Mouse (Mus musculus) heart, adult 2 months (tissue): ENCODE measurements at regions not wholly inside any gene's neighbourhood (a gene's known extent, or its start where the extent isn't known, plus 50 kb on each side); places are given as distances from the start of the nearest gene placed in this dataset.

Experiments
- DNase-seq, 2 experiments: peaks; one replicate each; pipeline ENCODE4 v3.0.0; 2021
- H3K27ac ChIP-seq: fragments of 200-600 bp; 2 replicates; pipeline ENCODE4 v1.8.1; 2022
- H3K27me3 ChIP-seq: fragments of 200-500 bp; 2 replicates; pipeline ENCODE4 v1.6.1; 2012; ENCODE audit warnings: mild to moderate bottlenecking, low read length, inconsistent platforms, mixed read lengths; ENCODE audit not compliant: control insufficient read depth, insufficient read depth
- H3K36me3 ChIP-seq: fragments of 200-500 bp; 2 replicates; pipeline ENCODE4 v1.6.1; 2012; ENCODE audit warnings: low read length, inconsistent platforms; ENCODE audit not compliant: control insufficient read depth, insufficient read depth
- H3K4me1 ChIP-seq: fragments of 200-500 bp; 2 replicates; pipeline ENCODE4 v1.6.1; 2011; ENCODE audit warnings: low read length; ENCODE audit not compliant: control insufficient read depth, insufficient read depth
- H3K4me3 ChIP-seq: fragments of 200-600 bp; 2 replicates; pipeline ENCODE4 v1.8.1; 2022
- H3K79me2 ChIP-seq: fragments of 200-500 bp; replicated peaks from 2 replicates; pipeline ENCODE4 v1.6.1; 2012; ENCODE audit warnings: mild to moderate bottlenecking, inconsistent platforms, low read length, moderate library complexity, mixed read lengths; ENCODE audit not compliant: control insufficient read depth, insufficient read depth
- H3K9ac ChIP-seq: fragments of 200-500 bp; 2 replicates; pipeline ENCODE4 v1.6.1; 2012; ENCODE audit warnings: low read depth, mild to moderate bottlenecking, control low read depth, inconsistent platforms, low read length, mixed read lengths
- CTCF ChIP-seq: fragments of 200-600 bp; IDR thresholded peaks from 2 replicates; pipeline ENCODE4 v1.8.1; 2022; ENCODE audit warnings: antibody characterized with exemption, mild to moderate bottlenecking, moderate library complexity
- EP300 ChIP-seq: fragments of 200-500 bp; IDR thresholded peaks from 2 replicates; pipeline ENCODE4 v1.6.1; 2011; ENCODE audit warnings: low read depth, low read length, control low read depth; ENCODE audit not compliant: insufficient read depth
- POLR2A ChIP-seq: fragments of 200-500 bp; IDR thresholded peaks from 2 replicates; pipeline ENCODE4 v1.6.1; 2011; ENCODE audit warnings: mild to moderate bottlenecking, low read depth, low read length, control low read depth; ENCODE audit not compliant: insufficient read depth
- WGBS: fragments of 180-500 bp; shearing (Covaris S2); methylation state at CpG from one replicate; pipeline ENCODE4 v1.1.7; 2018; 5-methylcytosine and 5-hydroxymethylcytosine counted together
- intact Hi-C: fragments of 180-260 bp; cut with DNase I; formaldehyde crosslinking; loops from one replicate; pipeline ENCODE4 v1.15.1; 2025

DNA sequence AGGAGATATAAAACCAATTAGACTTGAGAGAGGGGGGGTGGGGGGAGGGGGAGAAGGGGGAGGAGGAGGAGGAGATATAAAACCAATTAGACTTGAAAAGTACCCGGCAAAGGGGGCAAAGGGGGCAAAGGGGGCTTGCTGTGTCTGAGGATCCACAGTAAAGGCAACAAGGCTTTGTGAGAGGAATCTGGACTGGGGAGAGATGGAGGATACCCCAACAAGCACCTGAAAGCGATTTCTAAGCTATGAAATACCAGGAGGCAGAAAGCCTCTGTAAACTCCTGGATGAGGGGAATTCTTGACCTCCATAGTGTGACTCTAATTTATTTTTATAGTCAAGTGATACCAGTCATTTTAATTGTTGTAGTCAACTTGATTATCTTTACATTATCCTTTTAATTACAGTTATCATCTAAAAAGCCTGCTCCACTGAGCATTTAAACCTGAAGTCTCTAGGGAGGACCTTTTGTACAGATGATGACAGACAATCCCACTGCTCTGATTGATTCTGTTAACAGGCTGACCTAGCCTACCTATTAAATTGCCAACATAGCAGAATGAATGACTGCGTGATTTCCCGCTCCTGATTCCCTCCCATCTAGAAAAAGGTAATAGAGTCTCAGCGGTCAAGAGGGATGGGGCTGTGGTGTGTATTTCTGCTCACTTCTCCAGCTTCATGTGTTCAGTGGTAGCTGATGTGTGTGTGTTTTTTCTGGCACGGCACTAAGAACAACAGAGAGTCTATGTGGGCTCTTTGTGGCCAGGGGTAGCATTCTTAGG lies 195.4 kb downstream of the Cpe start:
- Histone ChIP-seq H3K79me2 (no peaks in the 10 kb centered on the region), H3K27ac (no peak overlapping the region), H3K36me3 (no peaks in the 10 kb centered on the region), H3K9ac (no peak overlapping the region), H3K4me3 (no peak overlapping the region), H3K27me3 (no peaks in the 10 kb centered on the region), H3K4me1 (no peaks in the 10 kb centered on the region)
- DNase-seq: no peak
- TF ChIP-seq EP300 (no peak), CTCF (no peak), POLR2A (no peak)
- intact Hi-C loops: no loop called here
- 72% methylated on average over 6 of the region's 6 CpGs for WGBS

DNA sequence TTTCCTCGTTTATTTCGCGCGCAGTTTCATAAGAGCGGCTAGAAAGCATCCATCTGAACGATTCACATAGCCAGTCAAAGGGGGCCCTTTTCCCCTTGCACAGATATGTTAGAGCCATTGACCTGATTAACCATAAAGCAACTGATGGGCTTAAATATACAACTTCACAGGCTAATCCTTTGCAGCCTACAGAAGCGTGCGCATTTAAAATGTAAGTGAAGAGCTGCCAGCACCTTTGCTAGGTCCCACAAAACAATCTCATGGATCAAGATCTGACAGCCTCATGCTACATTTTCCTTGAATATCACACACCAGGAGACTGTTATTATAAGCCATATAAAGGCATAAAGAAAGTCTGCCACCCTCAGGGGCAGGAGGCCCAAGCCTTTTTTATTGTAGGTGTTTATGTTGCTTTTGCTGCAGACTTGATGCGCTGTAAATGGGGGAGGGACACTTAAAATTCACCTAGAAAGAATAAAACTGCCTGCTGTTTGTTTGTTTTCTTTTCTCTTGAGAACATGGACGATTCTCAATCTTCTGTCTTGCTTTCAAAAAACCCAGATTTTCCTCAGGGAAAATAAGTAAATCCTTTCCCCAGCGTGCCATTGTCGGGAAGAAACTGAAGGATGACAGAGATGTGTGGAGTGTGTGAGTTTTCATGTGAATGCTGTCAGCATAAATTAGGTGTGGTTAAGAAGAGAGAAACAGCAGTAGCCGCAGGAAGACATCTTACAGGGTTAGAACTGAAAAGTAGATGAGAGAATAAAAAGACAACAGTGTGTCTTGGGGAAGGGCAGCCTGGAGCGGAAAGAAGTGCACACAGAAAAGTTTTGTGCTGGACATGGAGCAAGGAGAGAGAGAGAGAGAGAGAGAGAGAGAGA lies 196.3 kb downstream of the Cpe start:
- H3K27ac ChIP-seq: no peak overlapping the region
- 74% methylated on average over 14 of the region's 14 CpGs for WGBS
- H3K27me3 ChIP-seq: no peaks in the 10 kb centered on the region
- TF ChIP-seq POLR2A: no peak
- TF ChIP-seq CTCF: no peak
- no peak for TF ChIP-seq EP300
- H3K79me2 ChIP-seq: no peaks in the 10 kb centered on the region
- no peaks in the 10 kb centered on the region for H3K4me1 ChIP-seq
- no peak overlapping the region for H3K4me3 ChIP-seq
- no peak for DNase-seq
- intact Hi-C loops: no loop called here
- H3K9ac ChIP-seq: no peak overlapping the region
- no peaks in the 10 kb centered on the region for H3K36me3 ChIP-seq

DNA sequence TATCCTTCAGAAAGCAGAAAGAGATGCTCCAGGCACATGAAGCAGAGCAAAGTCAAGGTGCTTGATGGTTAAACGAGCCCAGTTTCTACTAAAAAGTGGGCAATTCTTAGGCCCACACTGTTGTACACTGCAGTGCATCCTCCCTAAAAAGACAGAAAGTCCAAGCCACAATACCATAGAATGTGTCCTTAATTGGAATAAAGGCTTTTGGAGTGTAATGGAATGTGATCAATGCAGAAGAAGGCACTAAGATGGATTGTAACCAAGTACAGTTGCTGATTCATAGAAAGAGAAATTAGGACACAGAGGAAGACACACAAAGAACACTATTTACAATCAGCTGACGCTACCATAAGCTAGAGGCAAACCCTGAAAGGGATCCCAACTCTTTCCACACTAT lies 201.3 kb downstream of the Cpe start:
- H3K27ac ChIP-seq: no peak overlapping the region
- H3K27me3 ChIP-seq: no peaks in the 10 kb centered on the region
- 92% methylated on average over 2 of the region's 2 CpGs for WGBS
- intact Hi-C loops: no loop called here
- DNase-seq: no peak
- no peaks in the 10 kb centered on the region for H3K36me3 ChIP-seq
- no peak overlapping the region for H3K4me3 ChIP-seq
- no peak overlapping the region for H3K9ac ChIP-seq
- no peaks in the 10 kb centered on the region for H3K79me2 ChIP-seq
- no peaks in the 10 kb centered on the region for H3K4me1 ChIP-seq
- TF ChIP-seq POLR2A: no peak
- no peak for TF ChIP-seq EP300
- TF ChIP-seq CTCF: no peak

DNA sequence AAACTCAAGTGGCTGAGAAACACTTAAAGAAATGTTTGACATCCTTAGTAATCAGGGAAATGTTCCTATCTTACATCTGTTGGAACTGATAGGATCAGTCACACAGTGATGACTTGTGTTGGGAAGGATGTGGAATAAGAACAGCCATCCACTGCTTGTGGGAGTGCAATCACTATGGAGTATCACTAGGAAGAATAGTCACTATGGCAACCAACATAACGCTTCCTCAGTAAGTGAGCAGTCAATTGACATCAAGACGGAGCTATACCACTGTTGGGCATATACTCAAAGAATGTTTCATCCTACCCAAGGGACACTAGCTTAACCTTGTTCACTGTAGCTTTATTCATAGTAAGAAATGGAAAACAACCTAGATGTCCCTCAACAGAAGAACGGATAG lies 204.8 kb downstream of the Cpe start:
- no peak overlapping the region for H3K27ac ChIP-seq
- no peak for DNase-seq
- H3K27me3 ChIP-seq: no peaks in the 10 kb centered on the region
- intact Hi-C loops: no loop called here
- H3K36me3 ChIP-seq: no peaks in the 10 kb centered on the region
- H3K4me1 ChIP-seq: no peaks in the 10 kb centered on the region
- H3K79me2 ChIP-seq: no peaks in the 10 kb centered on the region
- H3K9ac ChIP-seq: no peak overlapping the region
- H3K4me3 ChIP-seq: no peak overlapping the region
- TF ChIP-seq EP300 (no peak), POLR2A (no peak), CTCF (no peak)
- WGBS: 70% methylated on average over 3 of the region's 3 CpGs

DNA sequence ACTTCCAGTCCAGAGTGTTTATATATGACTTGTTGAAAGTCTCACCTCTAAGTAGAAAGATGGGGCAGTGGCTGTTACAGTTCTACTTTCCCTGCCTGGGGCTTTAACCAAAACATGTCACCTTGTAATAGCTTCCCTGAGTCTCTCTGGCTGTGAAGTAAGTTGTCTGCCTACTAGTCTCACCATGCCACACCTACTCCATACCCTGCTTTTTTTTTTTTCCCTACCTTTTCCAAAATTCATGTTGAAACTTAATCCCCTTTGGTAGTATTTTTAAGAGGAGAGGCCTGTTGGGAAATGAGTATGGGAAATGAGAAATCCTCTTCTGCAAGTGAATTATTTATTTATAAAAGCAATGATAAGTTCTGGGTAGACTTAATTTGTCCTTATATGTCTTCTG lies 219.6 kb downstream of the Cpe start:
- TF ChIP-seq POLR2A (no peak), CTCF (no peak), EP300 (no peak)
- H3K9ac ChIP-seq: no peak overlapping the region
- H3K27ac ChIP-seq: no peak overlapping the region
- DNase-seq: no peak
- H3K36me3 ChIP-seq: no peaks in the 10 kb centered on the region
- no peak overlapping the region for H3K4me3 ChIP-seq
- H3K79me2 ChIP-seq: no peaks in the 10 kb centered on the region
- H3K27me3 ChIP-seq: no peaks in the 10 kb centered on the region
- no peaks in the 10 kb centered on the region for H3K4me1 ChIP-seq
- intact Hi-C loops: no loop called here

DNA sequence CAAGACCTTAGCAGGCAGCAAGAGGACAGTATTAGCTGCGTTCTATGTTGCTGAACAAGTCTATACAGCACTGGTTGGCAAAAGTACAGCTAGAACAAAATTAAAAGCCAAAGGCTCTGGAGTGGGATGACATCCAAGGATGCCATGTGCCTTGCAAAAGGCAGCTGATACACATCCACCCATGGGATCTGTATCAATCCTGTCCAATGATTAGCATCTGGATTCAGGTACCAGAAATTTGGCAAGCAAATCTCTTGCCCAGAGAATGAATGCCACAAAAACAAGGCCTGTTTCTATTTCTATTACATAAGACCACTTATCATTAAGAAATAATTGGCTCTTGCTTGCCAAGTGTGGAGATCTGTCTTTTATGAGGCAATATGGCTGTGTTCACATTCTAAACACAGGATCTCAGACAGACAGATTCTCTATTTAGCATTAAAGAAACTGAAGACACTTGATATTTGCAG lies 220.0 kb downstream of the Cpe start:
- H3K27ac ChIP-seq: no peak overlapping the region
- no peaks in the 10 kb centered on the region for H3K4me1 ChIP-seq
- no peak for DNase-seq
- H3K79me2 ChIP-seq: no peaks in the 10 kb centered on the region
- H3K27me3 ChIP-seq: no peaks in the 10 kb centered on the region
- TF ChIP-seq EP300 (no peak), POLR2A (no peak), CTCF (no peak)
- no peak overlapping the region for H3K9ac ChIP-seq
- 88% methylated on average over 1 of the region's 1 CpGs for WGBS
- no peaks in the 10 kb centered on the region for H3K36me3 ChIP-seq
- H3K4me3 ChIP-seq: no peak overlapping the region
- intact Hi-C loops: no loop called here
